Mouse (Mus musculus): ENCODE measurements at regions not wholly inside any gene's neighbourhood (a gene's known extent, or its start where the extent isn't known, plus 50 kb on each side); places are given as distances from the start of the nearest gene placed in this dataset.

DNA sequence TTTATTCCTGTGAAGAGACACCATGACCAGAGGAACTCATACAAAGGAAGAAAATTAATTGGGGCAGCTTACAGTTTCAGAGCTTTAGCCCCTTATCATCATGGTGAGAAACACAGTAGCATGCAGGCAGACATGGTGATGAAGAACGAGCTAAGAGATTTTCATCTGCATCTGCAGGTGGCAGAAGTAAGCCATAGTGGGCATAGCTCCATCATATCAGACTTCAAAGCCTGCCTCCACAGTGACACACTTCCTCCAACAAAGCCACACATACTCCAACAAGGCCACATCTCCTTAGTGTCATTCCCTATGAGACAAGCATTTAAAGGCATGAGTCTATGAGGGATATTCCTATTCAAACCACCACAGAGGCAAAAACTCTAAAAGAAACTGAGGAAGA lies 800.7 kb upstream of the Pcdh9 start:
- no peak for DNase-seq (ENCODE audit: low read depth, low spot score)

DNA sequence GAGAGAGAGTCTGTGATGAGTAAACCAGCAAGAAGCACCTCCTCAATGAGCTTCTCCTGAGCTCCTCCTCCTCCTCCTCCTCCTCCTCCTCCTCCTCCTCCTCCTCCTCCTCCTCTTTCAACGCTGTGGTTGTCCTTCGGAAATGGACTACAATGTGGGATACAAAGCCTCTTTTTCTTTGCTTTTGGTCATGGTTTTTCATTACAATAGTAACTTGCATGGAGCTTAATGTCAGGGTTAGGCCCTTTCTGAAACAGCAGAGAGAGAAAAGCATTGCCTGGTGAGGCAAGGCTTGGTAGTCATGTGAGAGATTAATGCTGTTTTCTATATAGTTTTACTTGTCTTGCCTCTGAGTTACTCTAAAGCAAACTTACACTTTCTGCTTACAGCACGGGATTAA lies 787.2 kb upstream of the Pcdh9 start:
- no peak for DNase-seq (ENCODE audit: low read depth, low spot score)

DNA sequence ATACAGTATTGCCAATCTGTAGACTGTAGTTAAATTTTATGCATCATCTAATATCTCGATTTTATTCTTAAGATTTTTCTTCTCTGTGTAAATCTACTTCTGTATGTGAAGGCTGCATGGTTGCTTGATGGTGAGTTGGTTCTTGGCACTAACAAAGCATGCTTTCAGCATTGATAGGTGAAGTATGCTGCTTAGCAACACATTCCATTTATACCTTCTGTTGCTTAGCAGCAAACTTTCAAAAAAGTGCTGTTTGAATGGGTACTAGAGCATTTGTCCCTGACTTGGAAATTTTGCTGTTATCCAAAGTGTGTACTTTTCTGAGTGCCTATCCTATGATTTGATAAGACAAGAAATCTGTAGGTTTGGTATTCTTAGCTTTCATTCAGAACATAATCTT lies 763.1 kb upstream of the Pcdh9 start:
- no peak for DNase-seq (ENCODE audit: low read depth, low spot score)

DNA sequence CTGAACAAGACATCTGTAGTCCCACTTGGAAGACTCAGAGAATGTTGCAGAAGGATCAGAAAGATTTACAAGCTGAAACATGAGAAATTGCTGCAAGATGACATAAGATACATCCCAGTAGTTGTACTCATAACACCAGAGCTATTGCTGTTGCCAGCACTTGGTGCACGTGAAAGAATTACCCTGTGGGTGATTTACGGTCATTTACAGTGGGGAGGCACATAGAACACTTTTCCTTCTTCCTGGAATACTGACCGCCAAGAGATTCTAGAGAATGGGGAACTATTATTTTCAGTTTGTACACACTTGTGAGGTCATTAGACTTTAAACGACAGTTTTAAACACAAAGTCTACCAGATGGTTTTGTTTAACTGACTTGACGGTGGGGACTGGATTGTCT lies 724.5 kb upstream of the Pcdh9 start:
- peak; percentile 44 for DNase-seq (ENCODE audit: low read depth, low spot score)
